Mouse (Mus musculus) forebrain, embryonic 11.5 days (tissue): ENCODE measurements around the gene Rgs6. TPM values are rescaled to one million over a fixed set of nuclear protein-coding genes. Genes with fewer than 3 reads are reported as not detected.

ENCODE experiments used
- ATAC-seq: fragments of 200-750 bp; cut with Nextera tagmentation; replicated peaks from 2 replicates; pipeline ENCODE4 v1.8.0; 2017; ENCODE audit warnings: moderate TSS enrichment; ENCODE audit not compliant: low FRiP score
- DNase-seq: peaks from one replicate; pipeline ENCODE4 v3.0.0-alpha.2; 2017; ENCODE audit warnings: low spot score
- H3K27ac ChIP-seq: fragments of 300-500 bp; sonication (generic); 2 replicates; pipeline ENCODE4 v1.5.1; 2014; ENCODE audit warnings: low read depth, low read length
- H3K27me3 ChIP-seq: fragments of 300-500 bp; sonication (generic); 2 replicates; pipeline ENCODE4 v1.6.1; 2014; ENCODE audit warnings: mild to moderate bottlenecking, low read length, mixed read lengths; ENCODE audit not compliant: control insufficient read depth, insufficient read depth
- H3K36me3 ChIP-seq: fragments of 300-500 bp; sonication (generic); 2 replicates; pipeline ENCODE4 v1.6.1; 2014; ENCODE audit warnings: mild to moderate bottlenecking, low read length, moderate library complexity, mixed read lengths; ENCODE audit not compliant: control insufficient read depth, insufficient read depth
- H3K4me1 ChIP-seq: fragments of 300-500 bp; sonication (generic); replicated peaks from 2 replicates; pipeline ENCODE4 v1.6.1; 2014; ENCODE audit warnings: low read length, mixed read lengths; ENCODE audit not compliant: control insufficient read depth, insufficient read depth
- H3K4me2 ChIP-seq: fragments of 300-500 bp; sonication (generic); 2 replicates; pipeline ENCODE4 v1.6.1; 2014; ENCODE audit warnings: low read depth, mild to moderate bottlenecking, low read length, moderate library complexity, mixed read lengths; ENCODE audit not compliant: severe bottlenecking
- H3K4me3 ChIP-seq: fragments of 300-500 bp; sonication (generic); 2 replicates; pipeline ENCODE4 v1.5.1; 2014; ENCODE audit warnings: low read depth, low read length
- H3K9ac ChIP-seq: fragments of 300-500 bp; sonication (generic); 2 replicates; pipeline ENCODE4 v1.6.1; 2014; ENCODE audit warnings: low read length
- H3K9me3 ChIP-seq: fragments of 300-500 bp; sonication (generic); 2 replicates; pipeline ENCODE4 v1.6.1; 2016; ENCODE audit warnings: low read length, mixed read lengths; ENCODE audit not compliant: control insufficient read depth
- WGBS: fragments of 180-500 bp; shearing (Covaris S2); extraction: QIAGEN DNeasy Blood & Tissue Kit; methylation state at CpG from one replicate; pipeline ENCODE4 v1.1.7; 2014; 5-methylcytosine and 5-hydroxymethylcytosine counted together
- polyA plus RNA-seq: library from polyadenylated mRNA; unstranded; fragments of >200 nt; fragmentation: Nextera tagmentation; extraction: Ambion mirVana; gene quantifications from 2 replicates; pipeline ENCODE4 v1.2.1, GENCODE M21; 2014

Rgs6 gene
- polyA plus RNA-seq, 1 experiment from 2014 or later: 0.72 TPM

DNA sequence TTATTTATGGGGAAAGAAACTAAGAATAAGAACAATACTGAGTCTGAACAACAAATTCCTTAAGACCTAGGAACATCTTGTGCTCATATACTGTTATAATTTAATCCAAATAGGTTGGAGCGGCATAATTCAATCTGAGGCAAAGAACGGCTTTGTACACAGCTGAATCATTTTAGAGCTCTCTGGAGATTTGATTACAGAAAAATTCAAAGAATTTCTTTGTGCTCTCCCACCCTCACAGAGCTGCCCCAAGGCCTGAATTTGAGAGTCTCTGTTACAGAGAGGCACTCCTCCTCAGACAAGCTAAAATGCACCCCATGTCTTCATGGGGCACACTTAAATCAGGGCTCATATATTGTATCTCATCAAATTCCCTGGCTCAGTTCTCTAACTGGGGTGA lies 332.1 kb downstream of the Rgs6 start:
- no peaks in the 10 kb centered on the region for H3K36me3 ChIP-seq
- H3K4me2 ChIP-seq: no peak overlapping the region
- no peak for DNase-seq
- no peak for ATAC-seq
- H3K27me3 ChIP-seq: no peaks in the 10 kb centered on the region
- H3K4me1 ChIP-seq: no peaks in the 10 kb centered on the region
- WGBS: 55% methylated on average over 2 of the region's 2 CpGs
- H3K9ac ChIP-seq: no peak overlapping the region
- no peaks in the 10 kb centered on the region for H3K9me3 ChIP-seq
- no peak overlapping the region for H3K27ac ChIP-seq
- H3K4me3 ChIP-seq: no peak overlapping the region

DNA sequence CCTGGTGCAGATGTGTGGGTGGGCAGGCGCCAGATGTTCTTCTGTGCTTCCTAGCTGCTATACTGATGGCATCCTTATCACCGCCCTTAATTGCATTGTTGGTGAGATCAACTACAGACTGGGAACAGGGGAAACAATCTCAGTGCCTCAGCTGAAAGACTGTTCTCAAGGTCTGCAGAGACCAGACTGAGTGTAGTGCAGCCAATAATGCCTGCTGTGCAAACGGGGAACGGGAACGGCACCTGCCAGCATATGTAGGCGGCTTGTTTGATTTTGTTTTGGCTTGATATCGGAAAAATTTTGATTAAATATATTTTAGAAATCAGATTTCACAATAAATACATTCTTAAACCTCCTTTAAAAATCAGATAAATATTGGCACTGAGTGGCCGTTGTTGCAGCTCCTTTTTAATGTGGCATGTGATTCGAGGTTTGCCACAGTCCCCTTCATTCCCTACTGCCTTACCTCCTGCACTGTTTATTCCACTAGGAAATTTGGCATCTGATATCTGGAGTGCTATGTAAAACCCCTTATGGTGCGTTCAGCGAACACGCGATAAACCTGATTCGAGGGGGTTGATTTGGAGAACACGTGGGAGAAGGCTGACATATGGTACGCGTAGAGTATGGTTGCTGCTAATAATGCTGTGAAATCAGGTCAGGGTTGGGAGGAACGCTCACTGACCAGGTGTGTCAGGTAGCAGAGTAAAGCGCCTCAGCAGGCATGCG lies 333.4 kb downstream of the Rgs6 start:
- ATAC-seq (no peak), DNase-seq (no peak)
- H3K9me3 ChIP-seq: no peaks in the 10 kb centered on the region
- WGBS: 95% methylated on average over 20 of the region's 20 CpGs
- no peak overlapping the region for H3K27ac ChIP-seq
- no peaks in the 10 kb centered on the region for H3K36me3 ChIP-seq
- H3K4me1 ChIP-seq: no peaks in the 10 kb centered on the region
- H3K27me3 ChIP-seq: no peaks in the 10 kb centered on the region
- no peak overlapping the region for H3K4me3 ChIP-seq
- H3K4me2 ChIP-seq: no peak overlapping the region
- H3K9ac ChIP-seq: no peak overlapping the region

DNA sequence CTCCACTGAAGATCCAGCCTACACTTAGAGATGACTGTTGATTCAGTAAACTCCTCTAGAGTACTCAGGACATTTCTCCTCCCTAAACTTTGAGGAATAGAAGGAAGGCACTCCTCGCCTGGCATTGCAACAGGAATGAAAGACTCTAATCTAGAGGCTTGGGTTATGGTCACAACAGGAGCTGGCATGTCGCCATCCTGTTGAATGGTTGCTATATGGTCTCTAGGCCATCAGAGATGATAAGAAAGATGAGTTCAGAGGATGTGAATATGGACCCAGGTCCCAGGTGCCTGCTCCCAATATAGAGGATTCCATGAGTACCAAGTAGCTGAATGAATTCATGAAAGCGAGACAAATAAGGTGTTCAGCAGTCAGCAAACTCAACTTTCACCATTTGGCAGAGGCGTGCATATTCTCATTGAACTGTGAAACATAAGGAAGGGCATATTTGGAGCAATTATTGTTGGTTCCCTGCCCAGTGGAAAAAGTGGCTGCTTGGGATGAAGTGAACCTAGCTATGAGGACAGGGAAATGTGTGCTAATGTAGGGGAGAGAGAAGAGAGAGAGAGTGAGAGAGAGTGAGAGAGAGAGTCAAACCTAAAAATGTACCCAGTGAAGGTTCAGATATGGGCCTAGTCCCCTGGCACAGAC lies 334.9 kb downstream of the Rgs6 start:
- H3K9me3 ChIP-seq: no peaks in the 10 kb centered on the region
- no peaks in the 10 kb centered on the region for H3K36me3 ChIP-seq
- H3K9ac ChIP-seq: no peak overlapping the region
- no peak overlapping the region for H3K4me2 ChIP-seq
- H3K4me1 ChIP-seq: no peaks in the 10 kb centered on the region
- H3K27me3 ChIP-seq: no peaks in the 10 kb centered on the region
- ATAC-seq: no peak
- DNase-seq: no peak
- no peak overlapping the region for H3K4me3 ChIP-seq
- whole genome bisulfite sequencing: 91% methylated on average over 4 of the region's 4 CpGs
- H3K27ac ChIP-seq: no peak overlapping the region

DNA sequence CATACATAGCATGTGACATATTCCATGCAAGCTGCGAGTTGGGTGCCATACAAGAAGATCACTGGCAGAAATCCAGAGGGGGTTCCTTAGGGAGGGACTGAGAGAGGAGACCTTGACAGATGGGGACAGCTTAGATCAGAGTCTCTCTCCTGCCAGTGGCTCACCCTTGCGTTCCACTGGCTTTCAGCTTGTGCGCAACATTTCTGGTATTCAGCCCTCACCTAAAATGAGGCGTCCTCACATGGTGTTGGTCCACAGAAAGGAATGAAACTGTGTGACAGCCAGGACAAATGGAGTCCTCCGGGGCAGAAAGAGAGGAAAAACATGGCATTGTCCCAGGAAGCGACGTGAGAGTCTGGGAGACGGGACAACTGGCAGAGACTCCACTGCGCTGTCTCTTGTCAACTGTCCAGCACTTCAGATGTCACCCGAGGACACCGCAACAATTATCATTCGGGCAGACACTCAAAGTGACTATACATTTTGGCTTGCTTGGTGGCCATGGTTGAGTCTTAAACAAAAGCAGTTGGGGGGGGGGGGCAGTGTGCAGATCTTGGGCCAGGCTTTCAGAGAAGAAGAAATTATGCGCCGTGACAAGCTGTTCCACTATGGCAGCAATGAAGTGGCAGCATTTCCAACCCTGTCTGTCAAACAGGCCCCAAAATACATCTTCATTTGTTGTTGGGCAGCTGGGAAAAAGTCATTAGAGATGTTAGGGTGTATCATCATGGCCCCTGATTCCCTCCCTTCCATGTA lies 344.8 kb downstream of the Rgs6 start:
- DNase-seq: no peak

DNA sequence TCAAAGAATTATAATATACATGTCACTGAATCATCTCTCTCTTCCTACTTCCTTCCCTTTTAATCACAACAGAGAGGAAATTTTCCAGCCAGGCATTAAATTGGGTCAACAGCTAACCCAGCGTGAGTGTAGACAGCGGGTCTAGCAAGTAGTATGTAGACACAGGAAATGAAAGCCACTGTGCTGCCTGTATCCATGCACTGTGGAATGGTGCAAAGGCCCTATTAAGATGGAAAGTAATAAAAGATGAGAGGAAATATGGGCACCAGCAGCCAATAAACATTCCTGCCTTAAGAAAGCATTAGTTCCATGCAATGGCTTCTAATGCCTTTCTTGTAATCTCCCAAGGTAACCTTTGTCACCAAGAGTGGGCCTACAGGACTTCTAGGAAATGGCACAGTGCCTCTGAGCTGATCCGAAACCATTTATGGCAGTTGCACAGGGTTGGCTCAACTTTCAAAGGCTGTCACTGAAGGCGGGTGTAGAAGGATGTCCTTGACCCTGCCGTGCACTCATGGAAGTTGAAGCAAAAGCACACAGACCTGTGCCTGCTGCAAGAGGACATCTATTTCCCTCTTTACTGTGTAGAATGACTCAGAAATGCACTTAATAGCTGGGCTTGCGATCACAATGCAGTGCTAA lies 347.1 kb downstream of the Rgs6 start:
- Histone ChIP-seq H3K9ac (no peak overlapping the region), H3K4me1 (no peaks in the 10 kb centered on the region), H3K36me3 (no peaks in the 10 kb centered on the region), H3K4me2 (no peak overlapping the region), H3K9me3 (no peaks in the 10 kb centered on the region), H3K27ac (no peak overlapping the region), H3K27me3 (no peaks in the 10 kb centered on the region), H3K4me3 (no peak overlapping the region)
- WGBS: 94% methylated on average over 6 of the region's 6 CpGs
- ATAC-seq: no peak
- no peak for DNase-seq

More for the DNA sequence above, 344.8 kb downstream of the Rgs6 start:
- Histone ChIP-seq H3K27ac (no peak overlapping the region), H3K4me2 (no peak overlapping the region), H3K36me3 (no peaks in the 10 kb centered on the region), H3K9ac (no peak overlapping the region), H3K4me1 (no peaks in the 10 kb centered on the region), H3K9me3 (no peaks in the 10 kb centered on the region), H3K4me3 (no peak overlapping the region), H3K27me3 (no peaks in the 10 kb centered on the region)
- no peak for ATAC-seq
- 94% methylated on average over 14 of the region's 14 CpGs for whole genome bisulfite sequencing

DNA sequence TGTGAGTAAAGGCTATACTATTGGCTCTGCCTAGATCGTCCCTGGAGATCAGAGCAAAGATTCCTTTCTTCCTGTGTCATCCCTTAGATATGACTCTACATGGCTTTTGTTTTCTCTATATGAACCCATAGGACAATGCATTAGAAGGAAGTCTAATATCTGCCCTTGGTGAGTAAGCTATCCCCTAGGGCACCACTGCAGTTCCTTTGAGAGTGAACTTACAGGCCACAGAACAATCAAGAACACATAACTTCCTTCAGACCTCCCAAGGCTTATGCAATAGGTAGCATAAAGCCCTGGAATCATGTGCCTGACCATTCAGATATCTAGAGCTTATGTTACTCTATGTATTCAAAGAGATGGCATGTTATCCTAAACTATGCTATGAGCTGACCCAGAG lies 347.7 kb downstream of the Rgs6 start:
- Histone ChIP-seq H3K36me3 (no peaks in the 10 kb centered on the region), H3K4me2 (no peak overlapping the region), H3K27me3 (no peaks in the 10 kb centered on the region), H3K9me3 (no peaks in the 10 kb centered on the region), H3K4me3 (no peak overlapping the region), H3K4me1 (no peaks in the 10 kb centered on the region), H3K9ac (no peak overlapping the region), H3K27ac (no peak overlapping the region)
- ATAC-seq (no peak), DNase-seq (no peak)
- WGBS: 89% methylated on average over 1 of the region's 1 CpGs

DNA sequence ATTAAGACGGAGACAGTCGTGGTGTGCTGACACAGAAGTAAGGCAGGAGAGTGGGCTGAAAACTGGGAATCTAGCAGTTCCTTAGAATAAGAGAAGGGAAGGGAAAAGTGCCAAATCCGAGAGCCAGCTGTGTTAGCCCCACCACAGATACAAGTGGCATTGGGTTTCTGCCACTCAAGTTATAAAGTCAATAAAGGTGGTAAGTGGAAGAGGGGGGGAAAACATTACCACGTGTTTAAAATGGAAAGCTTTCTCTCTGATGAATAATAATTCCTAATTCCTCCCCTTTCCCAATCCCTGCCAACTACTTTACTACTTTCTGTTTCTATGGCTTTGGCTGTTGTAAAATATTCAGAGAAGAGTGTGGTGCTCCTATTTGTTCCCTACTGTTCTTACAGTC lies 352.4 kb downstream of the Rgs6 start:
- Histone ChIP-seq H3K9me3 (no peaks in the 10 kb centered on the region), H3K4me1 (no peaks in the 10 kb centered on the region), H3K27ac (no peak overlapping the region), H3K4me2 (no peak overlapping the region), H3K4me3 (no peak overlapping the region), H3K27me3 (no peaks in the 10 kb centered on the region), H3K9ac (no peak overlapping the region), H3K36me3 (no peaks in the 10 kb centered on the region)
- no peak for ATAC-seq
- WGBS: 80% methylated on average over 4 of the region's 4 CpGs
- DNase-seq: no peak

DNA sequence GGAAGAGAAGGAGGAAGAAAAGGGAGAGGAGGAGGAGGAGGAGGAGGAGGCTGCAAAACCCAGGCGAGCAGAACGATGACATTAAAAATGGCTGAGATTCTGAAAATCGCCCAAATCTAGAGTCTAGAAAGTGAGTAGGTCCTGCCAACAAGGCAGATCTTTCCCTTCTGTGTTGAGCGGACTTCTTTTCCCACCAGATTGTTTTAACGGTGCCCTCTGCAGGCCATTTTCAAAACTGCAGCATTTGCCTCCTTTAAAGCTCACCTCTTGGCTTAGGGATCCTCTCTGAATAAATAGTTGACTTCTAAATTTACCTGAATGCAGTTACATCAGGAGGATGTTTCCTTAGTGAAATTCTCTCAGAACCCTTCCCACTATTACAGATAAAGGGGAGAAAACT lies 358.4 kb downstream of the Rgs6 start:
- no peaks in the 10 kb centered on the region for H3K9me3 ChIP-seq
- 22% methylated on average over 5 of the region's 5 CpGs for WGBS
- DNase-seq (peak; percentile 83), ATAC-seq (no peak)
- no peak overlapping the region for H3K4me3 ChIP-seq
- no peaks in the 10 kb centered on the region for H3K36me3 ChIP-seq
- no peaks in the 10 kb centered on the region for H3K27me3 ChIP-seq
- no peak overlapping the region for H3K9ac ChIP-seq
- no peak overlapping the region for H3K4me2 ChIP-seq
- no peaks in the 10 kb centered on the region for H3K4me1 ChIP-seq
- H3K27ac ChIP-seq: no peak overlapping the region
